Mouse (Mus musculus): ENCODE results near the gene Gm28230.

GRCm38 (mm10) chr2:74701949-74702819 lies 24.3 kb upstream of the Gm28230 start:
- no peak for TF ChIP-seq E2F4 (IDR thresholded peaks at IDR 0.05; ENCODE audit: insufficient replicate concordance, low read depth, low read length)
- no peak for TF ChIP-seq ETS1 (conservative IDR thresholded peaks at IDR 0.05; ENCODE audit: low read depth, low read length)
- no peak for TF ChIP-seq BHLHE40 (IDR thresholded peaks at IDR 0.05; ENCODE audit: low read depth, low read length)
- no peak for TF ChIP-seq ZNF384 (IDR thresholded peaks at IDR 0.05; ENCODE audit: low read depth, low read length)
- no peak for TF ChIP-seq TCF12 (IDR thresholded peaks at IDR 0.05; ENCODE audit: low read depth, low read length)
- TF ChIP-seq CTCF (conservative IDR thresholded peaks at IDR 0.05 in 1 of 2, IDR thresholded peaks at IDR 0.05 in 1 of 2; ENCODE audit: low read depth in 2 of 2, low read length in 2 of 2): peak; percentile 89 to 93
- no peak for TF ChIP-seq POLR2A (IDR thresholded peaks at IDR 0.05; ENCODE audit: low read depth, low read length)
- no peak for TF ChIP-seq MAX (IDR thresholded peaks at IDR 0.05; ENCODE audit: low read length)
- TF ChIP-seq RCOR1 (conservative IDR thresholded peaks at IDR 0.05; ENCODE audit: low read depth, low read length): no peak
- no peak for TF ChIP-seq ZMIZ1 (IDR thresholded peaks at IDR 0.05; ENCODE audit: low read depth, low read length)
